ENCODE assay signal across 19 mouse cellular contexts in the genomic region with DNA sequence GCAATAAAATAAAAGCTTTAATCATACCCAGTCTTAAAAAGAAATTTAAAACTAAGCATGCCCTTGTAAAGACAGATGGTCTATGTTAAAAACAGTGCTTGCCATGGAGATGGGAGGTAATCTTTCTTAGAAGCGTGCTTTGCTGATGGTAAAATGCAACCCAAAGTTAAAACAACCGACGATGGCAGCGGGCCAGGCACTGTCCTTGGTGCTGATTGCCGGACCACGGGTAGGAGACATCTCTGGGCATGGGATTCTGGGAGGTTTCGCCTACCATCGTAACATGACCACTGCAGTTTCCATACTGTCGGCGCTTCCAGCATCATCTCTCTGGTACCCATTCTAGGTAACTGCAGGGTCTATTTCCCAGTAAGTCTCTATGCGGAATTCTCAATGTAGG. TPM values are rescaled to one million over a fixed set of nuclear protein-coding genes. Genes with fewer than 3 reads are reported as not detected.
DNase-seq lines count a peak whose midpoint lies in the region; ATAC-seq and TF ChIP-seq lines count a peak whose summit lies in the region.
"Had no signal": no experiment of that assay in that cellular context is flagged by ENCODE, and none has a peak within 500 bp of the region (broad histone marks: within the 10 kb centered on the region; RNA-seq: fewer than 3 reads in every experiment).

No protein-coding gene starts in this region.

- TF ChIP-seq POLR2A in lung, adult 2 months (IDR thresholded peaks at IDR 0.05; ENCODE audit: borderline replicate concordance, extremely low read depth, low read depth, low read length) = no peak

- no peak for ATAC-seq in lung, embryonic 14.5 days (ENCODE audit: insufficient read depth)
- ATAC-seq: midbrain, embryonic 16.5 days had no signal

- H3K27ac ChIP-seq in gastrocnemius, adult 2 months = no peak overlapping the region
- H3K27ac ChIP-seq in lung, embryonic 14.5 days (ENCODE audit: low read depth) = no peak overlapping the region
- no peak overlapping the region for H3K27ac ChIP-seq in limb, embryonic 10.5 days
- H3K27ac ChIP-seq: neural tube, embryonic 15.5 days had no signal

- TF ChIP-seq CTCF in gastrocnemius, adult 2 months (IDR thresholded peaks at IDR 0.05) = no peak
- no peak for TF ChIP-seq CTCF in lung, embryonic 14.5 days (IDR thresholded peaks at IDR 0.05; ENCODE audit: low read depth)
- no peak for TF ChIP-seq CTCF in lung, adult 2 months (IDR thresholded peaks at IDR 0.05; ENCODE audit: insufficient read depth, low read length)

- 27% methylated on average over 11 of the region's 11 CpGs for WGBS in lung, embryonic 14.5 days
- WGBS in lung, adult 2 months = 30% methylated on average over 11 of the region's 11 CpGs
- WGBS in limb, embryonic 10.5 days = 31% methylated on average over 11 of the region's 11 CpGs

- no peaks in the 10 kb centered on the region for H3K4me1 ChIP-seq in lung, embryonic 14.5 days (ENCODE audit: insufficient read depth)
- H3K4me1 ChIP-seq in lung, adult 2 months (ENCODE audit: control insufficient read depth, insufficient read depth, low read length) = no peaks in the 10 kb centered on the region
- H3K4me1 ChIP-seq in limb, embryonic 10.5 days = no peaks in the 10 kb centered on the region
- H3K4me1 ChIP-seq: neural tube, embryonic 15.5 days had no signal

- H3K36me3 ChIP-seq in lung, embryonic 14.5 days (ENCODE audit: insufficient read depth) = no peaks in the 10 kb centered on the region
- H3K36me3 ChIP-seq in limb, embryonic 10.5 days = no peaks in the 10 kb centered on the region
- H3K36me3 ChIP-seq: neural tube, embryonic 15.5 days had no signal

- H3K4me3 ChIP-seq in gastrocnemius, adult 2 months = no peak overlapping the region
- H3K4me3 ChIP-seq in lung, embryonic 14.5 days (ENCODE audit: low read depth, low read length) = no peak overlapping the region
- no peak overlapping the region for H3K4me3 ChIP-seq in lung, adult 2 months (replicated peaks; ENCODE audit: extremely low read depth, low read depth, low read length)
- no peak overlapping the region for H3K4me3 ChIP-seq in limb, embryonic 10.5 days
- H3K4me3 ChIP-seq: neural tube, embryonic 15.5 days had no signal

- no peak overlapping the region for H3K4me2 ChIP-seq in lung, embryonic 14.5 days
- H3K4me2 ChIP-seq: neural tube, embryonic 15.5 days had no signal

- H3K9ac ChIP-seq in lung, embryonic 14.5 days = no peak overlapping the region
- H3K9ac ChIP-seq: neural tube, embryonic 15.5 days had no signal

- no peaks in the 10 kb centered on the region for H3K9me3 ChIP-seq in lung, embryonic 14.5 days (ENCODE audit: low read depth, low read length)
- H3K9me3 ChIP-seq in limb, embryonic 10.5 days (replicated peaks) = no peaks in the 10 kb centered on the region
- H3K9me3 ChIP-seq: neural tube, embryonic 15.5 days had no signal

- peak; percentile 60 for DNase-seq in gastrocnemius, postnatal 10 days
- DNase-seq in gastrocnemius, adult 2 months = no peak
- peak; percentile 87 for DNase-seq in lung, embryonic 14.5 days
- DNase-seq in lung, adult 2 months = no peak
- DNase-seq in ZHBTc4 (ENCODE audit: low read depth, low spot score) = peak; percentile 58
- peak; percentile 64 for DNase-seq in limb, embryonic 10.5 days (ENCODE audit: low spot score)
- DNase-seq in frontal cortex, postnatal 25 days (ENCODE audit: low spot score in 2 of 2) = no peak
- no peak for DNase-seq in left cerebral cortex, postnatal 4 days
- DNase-seq: B cell, adult 2 months; cerebellum, postnatal 36 days; heart, adult 11 months; right cerebral cortex, postnatal 14 days; thymus, postnatal 25 days had no signal

- no peaks in the 10 kb centered on the region for H3K27me3 ChIP-seq in lung, embryonic 14.5 days (ENCODE audit: insufficient read depth, low read length)
- H3K27me3 ChIP-seq in limb, embryonic 10.5 days (ENCODE audit: low read depth, poor library complexity, severe bottlenecking) = no peaks in the 10 kb centered on the region
- H3K27me3 ChIP-seq: neural tube, embryonic 15.5 days had no signal

- intact Hi-C loops in gastrocnemius, adult 2 months (cut with DNase I) = no loop called here
- intact Hi-C loops in left cerebral cortex, postnatal 4 days (cut with DNase I) = no loop called here

RNA-seq across cellular contexts. Expression of gene Muc3, which starts 14.2 kb away (rescaled TPM):
- total RNA-seq in gastrocnemius, postnatal 10 days (2021) = not detected
- not detected for total RNA-seq in gastrocnemius, adult 2 months (2021)
- polyA plus RNA-seq in lung, embryonic 14.5 days (2014; fragmentation: Nextera tagmentation; extraction: Ambion mirVana) = not detected in 2 replicates
- 4.3 TPM in 1 of 2 replicates, not detected in the other for polyA plus RNA-seq in lung, adult 2 months (2012; rRNA removed)
- polyA plus RNA-seq in limb, embryonic 10.5 days (2016; fragmentation: Nextera tagmentation; extraction: Ambion mirVana) = not detected in 2 replicates
- not detected for total RNA-seq in left cerebral cortex, postnatal 4 days (2021)
- total RNA-seq: heart, postnatal 10 days; layer of hippocampus, adult 8-10 months; left cerebral cortex, postnatal 36 days had no signal
- polyA plus RNA-seq: lung, embryonic 16.5 days; midbrain, embryonic 16.5 days; neural tube, embryonic 15.5 days had no signal

RNA-seq across cellular contexts. Expression of gene Trim56, which starts 18.9 kb away (rescaled TPM):
- total RNA-seq in gastrocnemius, postnatal 10 days (2021) = 10 to 100 TPM in 1 of 2 experiments, 1 to 10 TPM in 1; 9.2 to 14.2 TPM
- total RNA-seq in gastrocnemius, adult 2 months (2021) = 1 to 10 TPM; 7.5 to 9.3 TPM
- polyA plus RNA-seq in lung, embryonic 14.5 days (2014; fragmentation: Nextera tagmentation; extraction: Ambion mirVana) = 11.5 and 11.8 TPM in 2 replicates
- polyA plus RNA-seq in lung, adult 2 months (2012; rRNA removed) = 24.4 and 26.8 TPM in 2 replicates
- polyA plus RNA-seq in limb, embryonic 10.5 days (2016; fragmentation: Nextera tagmentation; extraction: Ambion mirVana) = 5.6 and 7.0 TPM in 2 replicates
- 1 to 10 TPM; 4.1 to 5.6 TPM for total RNA-seq in left cerebral cortex, postnatal 4 days (2021)

Comparison
In these comparisons a context has a peak if more than half of its experiments do, and no peak if none do; other contexts are left out.
1. DNase-seq: peak in gastrocnemius, postnatal 10 days (single experiment), lung, embryonic 14.5 days (single experiment), ZHBTc4 (single experiment) and limb, embryonic 10.5 days (single experiment); none in gastrocnemius, adult 2 months (single experiment), lung, adult 2 months (single experiment), frontal cortex, postnatal 25 days (0 of 2) and left cerebral cortex, postnatal 4 days (single experiment).